Mouse (Mus musculus): ENCODE results near the gene Slc17a1.

Gene Slc17a1

DNA sequence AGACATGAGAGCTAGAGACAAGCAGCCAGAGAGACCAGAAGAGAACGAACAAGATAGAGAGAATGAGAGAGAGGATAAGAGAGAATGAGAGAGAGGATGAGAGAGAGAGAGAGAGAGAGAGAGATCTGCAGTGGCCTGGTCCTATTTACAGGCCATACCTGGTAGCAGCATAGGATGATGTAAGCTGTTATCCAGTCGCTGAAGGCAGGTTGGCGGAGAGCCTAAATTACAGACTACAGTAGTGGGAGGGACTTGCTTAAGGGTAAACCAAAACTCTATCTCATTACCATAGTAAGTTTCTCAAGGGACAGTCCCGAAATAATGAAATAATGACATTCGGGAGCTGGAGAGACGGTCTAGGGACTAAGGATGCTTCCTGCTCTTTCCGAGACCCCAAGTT lies at the start of gene Slc17a1:
TSS of gene Slc17a1 (plus strand) at position 346 of the 400 bp plus-strand sequence.
- no peak for DNase-seq (ENCODE audit: low read depth)

DNA sequence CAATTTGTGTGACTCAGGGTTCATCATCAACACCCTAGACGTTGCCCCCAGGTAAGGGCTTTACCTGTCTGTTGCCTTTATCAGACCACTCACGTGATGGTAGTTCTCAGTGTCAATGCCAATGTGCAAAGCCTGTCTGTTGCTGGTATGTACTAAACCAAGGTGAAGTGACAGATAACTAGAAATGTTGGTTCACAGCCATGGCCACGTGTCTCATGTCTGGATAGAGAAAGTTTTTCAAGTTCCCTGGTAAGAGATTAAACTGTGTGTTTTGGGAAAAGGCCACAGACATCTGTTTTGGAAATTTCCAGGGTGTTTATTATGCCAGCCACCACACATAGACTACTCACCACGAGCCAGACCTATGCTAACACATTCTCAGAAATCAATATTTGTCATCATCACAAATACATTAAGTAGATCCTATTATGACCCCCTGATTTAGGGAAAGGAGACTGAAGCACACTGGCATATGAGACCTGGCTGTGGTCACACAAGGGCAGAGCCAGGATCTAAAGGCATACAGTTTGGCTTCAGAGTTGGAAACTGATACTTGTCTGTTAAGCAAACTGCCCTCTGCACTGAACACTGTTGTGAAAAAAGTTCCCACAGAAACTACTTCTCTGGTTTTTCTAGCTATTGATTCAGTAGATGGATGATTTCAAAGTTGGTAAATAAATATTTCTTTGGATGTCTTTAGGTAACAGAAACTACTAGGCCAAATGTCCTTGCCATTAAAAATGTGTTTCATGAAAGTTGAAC lies 47.2 kb upstream of the Slc17a1 start:
- DNase-seq (ENCODE audit: low read depth), result no peak

DNA sequence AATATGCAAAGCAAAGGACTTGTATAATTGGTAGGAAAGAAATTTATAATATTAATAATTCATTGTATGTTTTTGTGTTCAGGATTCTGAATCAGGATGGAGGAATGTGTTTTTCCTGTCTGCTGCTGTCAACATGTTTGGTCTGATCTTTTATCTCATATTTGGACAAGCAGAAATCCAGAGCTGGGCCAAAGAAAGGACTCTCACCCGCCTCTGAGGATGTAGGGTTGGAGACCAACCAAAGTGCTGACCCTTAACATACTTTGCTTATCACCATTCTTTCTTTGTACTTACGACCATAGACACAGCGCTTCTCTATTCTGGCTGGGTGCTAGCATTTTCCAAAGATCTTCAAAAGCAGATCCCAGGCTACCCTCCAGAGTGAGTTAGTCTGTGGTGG lies 45.3 kb upstream of the Slc17a1 start:
- no peak for DNase-seq (ENCODE audit: low read depth)

DNA sequence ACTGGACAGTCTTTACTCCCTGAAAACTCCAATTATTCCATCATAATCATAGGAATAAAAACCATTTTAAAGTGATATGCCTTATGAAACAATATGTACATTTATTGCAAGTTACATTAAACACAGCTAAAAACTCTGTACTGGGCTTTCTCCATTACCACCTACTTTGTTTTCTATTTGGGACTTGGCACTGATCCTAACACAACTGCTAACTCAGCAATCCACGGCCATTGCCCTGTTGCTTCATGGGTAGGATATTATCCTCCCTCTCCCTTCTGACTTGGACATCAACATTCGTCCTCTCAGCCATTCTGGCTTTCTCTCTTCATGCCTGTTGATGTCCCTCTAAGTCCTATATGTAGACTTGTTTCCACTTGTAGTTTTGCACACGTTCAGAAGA lies 40.9 kb upstream of the Slc17a1 start:
- no peak for DNase-seq (ENCODE audit: low read depth)

DNA sequence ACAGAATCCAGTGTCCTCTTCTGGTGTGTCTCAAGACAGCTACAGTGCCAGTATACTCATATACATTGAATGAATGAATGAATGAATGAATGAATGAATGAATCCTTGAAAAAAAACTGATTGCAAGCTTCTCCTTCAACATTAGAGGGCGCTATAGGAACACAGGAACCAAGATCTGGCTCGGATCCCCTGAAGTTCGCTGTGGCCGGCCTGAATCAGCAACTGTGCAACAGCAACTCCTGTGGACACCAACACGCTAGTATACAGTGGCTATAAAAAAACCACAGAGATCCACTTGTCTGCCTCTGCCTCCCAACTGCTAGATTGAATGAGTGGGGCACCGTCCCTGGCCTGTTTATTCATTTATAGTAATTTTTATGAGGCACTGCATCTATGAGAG lies 34.5 kb upstream of the Slc17a1 start:
- DNase-seq (ENCODE audit: low read depth), result peak; percentile 8

DNA sequence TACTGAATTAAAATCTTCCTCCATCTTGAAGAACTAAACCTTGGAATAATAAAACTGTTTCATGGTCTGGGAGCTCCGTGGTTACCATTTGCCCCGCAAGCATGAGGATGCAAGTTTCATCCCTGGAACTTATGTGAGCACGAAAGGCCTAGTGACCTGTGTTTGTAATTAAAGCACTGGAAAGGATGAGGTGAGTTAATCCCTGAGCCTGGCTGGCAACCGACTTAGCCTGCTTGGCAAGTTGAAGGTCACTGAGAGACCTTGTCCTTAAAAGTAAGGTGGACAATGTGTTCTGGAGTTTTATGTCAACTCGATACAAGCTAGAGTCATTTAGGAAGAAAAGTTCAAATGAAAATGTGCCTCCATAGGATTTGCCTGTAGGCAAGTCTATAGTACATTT lies 32.7 kb upstream of the Slc17a1 start:
- no peak for DNase-seq (ENCODE audit: low read depth)

DNA sequence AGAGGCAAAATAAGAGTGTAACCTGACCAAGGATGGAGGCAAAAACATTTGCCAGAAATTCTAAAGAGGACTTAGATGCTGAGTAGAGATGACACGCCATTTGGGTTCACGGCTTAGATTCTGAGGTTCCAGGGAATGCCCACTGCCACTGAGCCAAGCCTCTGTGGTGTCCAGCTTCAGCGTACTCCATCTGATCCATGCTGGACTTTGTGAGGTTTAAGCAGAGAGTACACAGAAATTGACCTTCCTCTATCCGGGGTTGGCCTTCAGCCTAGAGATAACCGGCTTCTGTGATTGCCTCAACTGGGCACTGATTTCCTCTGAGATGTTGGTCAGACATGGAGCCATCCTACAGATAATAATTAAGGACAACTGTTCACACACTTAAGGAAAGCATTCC lies 30.9 kb upstream of the Slc17a1 start:
- no peak for DNase-seq (ENCODE audit: low read depth)

DNA sequence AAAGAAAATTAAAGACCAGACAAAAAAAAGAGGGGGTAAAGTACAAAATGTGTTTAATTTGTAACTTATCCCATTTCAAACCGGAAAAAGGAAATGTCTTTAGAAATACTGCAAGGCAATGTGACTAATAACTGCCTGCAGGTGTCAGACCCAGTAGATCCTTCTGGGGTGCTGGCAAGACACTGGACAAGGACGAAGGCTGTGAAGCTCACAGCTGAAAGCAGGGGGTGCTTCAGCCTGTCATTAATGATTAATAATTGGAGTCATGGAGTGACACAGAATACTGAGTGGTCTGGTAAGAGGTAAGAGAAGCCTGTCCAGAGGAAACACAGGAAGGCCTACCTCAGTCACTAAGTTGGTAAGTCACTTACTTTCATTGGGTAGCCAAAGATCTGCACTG lies 28.2 kb upstream of the Slc17a1 start, which contains the start of gene Slc17a3:
TSS of gene Slc17a3 (plus strand) at position 127 of the 400 bp plus-strand sequence.
- no peak for DNase-seq (ENCODE audit: low read depth)

DNA sequence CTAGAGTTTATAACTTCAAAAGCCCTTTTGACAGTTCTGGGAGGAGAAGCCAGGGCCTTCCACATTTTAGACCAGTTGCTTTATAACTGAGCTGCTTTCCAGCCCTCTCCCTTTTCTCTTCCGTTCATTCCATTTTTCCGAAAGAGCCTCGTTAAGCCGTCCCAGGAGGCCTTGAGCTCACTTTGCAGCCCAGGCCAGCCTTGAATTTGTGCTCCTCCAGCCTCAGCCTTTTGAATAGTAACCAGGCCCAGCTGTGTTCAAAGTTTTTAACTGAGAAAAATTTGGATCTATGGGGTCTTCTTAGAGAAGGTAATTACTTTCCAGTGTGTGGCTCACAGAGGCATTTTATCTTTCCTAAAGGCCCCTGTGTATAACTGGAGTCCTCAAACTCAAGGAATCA lies 21.7 kb upstream of the Slc17a1 start:
- no peak for DNase-seq (ENCODE audit: low read depth)

DNA sequence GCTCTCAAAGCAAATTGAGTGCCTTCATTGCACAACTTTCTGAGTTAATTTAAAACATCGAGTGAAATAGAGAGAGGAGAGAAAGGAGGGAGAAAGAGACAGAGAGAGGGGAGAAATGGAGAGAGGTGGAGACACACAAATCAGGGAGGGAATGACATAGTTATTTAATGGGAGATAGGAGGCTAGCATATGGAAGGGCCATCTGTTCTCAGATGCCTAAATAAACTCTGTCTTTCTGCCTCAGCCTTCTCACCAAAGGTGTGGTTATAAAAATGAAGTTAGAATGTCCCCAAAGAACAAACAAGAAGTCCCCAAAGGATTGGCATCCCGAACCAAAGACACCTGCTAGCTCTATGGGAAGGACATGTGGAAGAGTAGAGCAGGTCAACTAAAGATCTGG lies 18.3 kb upstream of the Slc17a1 start:
- no peak for DNase-seq (ENCODE audit: low read depth)

DNA sequence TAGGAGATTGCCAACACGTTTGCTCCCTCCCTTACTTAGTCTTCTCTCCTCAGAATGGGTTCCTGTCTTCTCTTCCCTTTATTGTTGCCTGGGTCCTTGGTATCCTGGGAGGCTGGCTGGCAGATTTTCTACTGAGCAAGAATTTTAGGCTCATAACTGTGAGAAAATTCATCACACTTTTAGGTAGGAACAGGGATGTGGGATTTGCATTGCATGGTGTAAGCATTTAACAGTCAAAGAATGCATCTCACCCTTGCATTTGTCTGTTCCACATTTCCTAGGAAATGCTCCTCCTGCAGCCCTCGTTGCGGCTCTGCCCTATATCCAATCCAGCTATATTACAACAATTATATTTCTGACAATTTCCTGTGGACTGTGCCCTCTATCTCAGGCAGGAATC lies 11.1 kb upstream of the Slc17a1 start:
- DNase-seq (ENCODE audit: low read depth), result no peak

DNA sequence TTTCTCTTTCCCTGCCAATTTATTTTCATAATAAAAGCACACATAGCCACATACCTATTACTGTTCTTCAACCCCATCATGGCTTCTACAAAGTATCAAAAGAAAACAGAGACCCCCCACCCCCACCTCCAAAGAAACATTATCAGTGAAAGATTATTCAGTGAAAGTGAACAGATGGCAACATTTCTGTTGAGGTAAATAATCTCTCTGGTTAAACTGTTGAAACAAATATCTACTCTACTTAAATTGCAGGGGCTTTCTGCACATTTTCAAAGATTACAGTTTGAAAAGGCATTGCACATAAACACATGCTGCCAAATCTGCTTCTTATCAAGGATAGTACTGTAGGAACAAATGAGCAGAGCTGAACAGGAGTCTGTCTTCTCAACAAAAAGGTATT lies 5.7 kb upstream of the Slc17a1 start:
- DNase-seq (ENCODE audit: low read depth), result no peak

DNA sequence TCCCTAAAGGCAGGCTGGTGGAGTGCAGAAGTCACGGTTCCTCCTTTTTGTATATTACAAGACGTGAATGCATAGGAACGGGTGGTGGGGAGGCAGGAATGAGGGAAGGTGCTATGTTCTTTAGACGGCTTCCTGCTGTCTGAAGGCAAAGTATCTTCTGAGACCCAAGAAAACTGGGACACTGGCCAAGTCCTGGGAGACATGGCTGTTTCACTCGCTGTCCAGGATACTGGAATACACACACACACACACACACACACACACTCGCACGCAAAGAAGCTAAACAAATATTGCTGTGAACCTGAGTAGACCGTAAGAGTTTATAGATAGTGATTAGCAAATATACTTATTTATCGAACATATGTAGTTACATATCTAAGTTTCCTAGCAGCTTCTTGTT lies 2.8 kb upstream of the Slc17a1 start:
- DNase-seq (ENCODE audit: low read depth), result no peak

DNA sequence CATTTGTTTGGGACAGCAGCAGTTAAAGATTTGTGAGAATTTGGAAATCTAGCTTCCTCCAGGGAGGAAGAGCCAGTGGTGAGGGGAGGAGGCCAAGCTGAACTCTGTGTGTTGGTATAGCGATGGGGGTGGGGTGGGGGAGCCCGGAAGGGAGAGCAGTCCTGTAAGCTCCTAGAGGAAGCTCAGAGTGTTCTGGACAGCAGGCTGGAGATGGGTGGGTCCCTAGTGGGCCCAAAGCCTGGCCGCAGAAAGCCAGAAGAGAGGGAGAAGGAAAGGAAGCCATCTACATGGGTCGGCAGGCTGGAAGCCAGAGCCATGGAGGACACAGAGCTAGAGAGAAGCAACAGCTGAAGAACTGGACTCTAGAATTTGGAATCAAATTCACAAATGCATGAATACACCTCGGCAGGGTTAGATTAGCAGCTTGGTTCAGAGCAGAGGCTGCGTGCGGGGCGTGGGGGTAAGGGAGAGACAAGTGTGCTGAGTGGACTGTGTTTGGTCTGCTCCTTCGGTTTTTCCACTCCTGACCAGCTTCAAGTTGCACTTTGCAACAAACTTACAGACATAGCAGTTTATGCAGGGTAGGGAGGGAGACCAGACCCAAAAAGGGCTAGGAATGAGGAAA lies 1.4 kb upstream of the Slc17a1 start:
- no peak for DNase-seq (ENCODE audit: low read depth)

DNA sequence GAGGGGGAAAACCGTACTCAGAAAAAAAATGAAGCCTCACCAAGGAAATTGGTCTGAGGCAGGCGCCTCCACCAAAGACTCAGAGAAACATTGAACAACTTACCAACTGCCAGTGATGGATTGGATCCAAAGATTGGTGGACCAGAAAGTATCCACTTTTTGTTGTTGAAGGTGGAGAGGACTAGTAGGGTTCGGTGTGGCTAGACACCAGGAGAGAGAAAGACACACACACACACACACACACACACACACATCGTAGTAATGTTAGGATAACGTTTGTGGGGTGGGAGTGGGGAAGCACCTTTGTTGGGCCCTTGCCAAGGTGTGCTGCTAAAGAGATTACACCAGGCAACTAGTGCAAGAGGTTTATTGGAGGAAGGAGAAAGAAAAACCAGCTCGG lies 550 bp upstream of the Slc17a1 start:
- DNase-seq (ENCODE audit: low read depth), result no peak

DNA sequence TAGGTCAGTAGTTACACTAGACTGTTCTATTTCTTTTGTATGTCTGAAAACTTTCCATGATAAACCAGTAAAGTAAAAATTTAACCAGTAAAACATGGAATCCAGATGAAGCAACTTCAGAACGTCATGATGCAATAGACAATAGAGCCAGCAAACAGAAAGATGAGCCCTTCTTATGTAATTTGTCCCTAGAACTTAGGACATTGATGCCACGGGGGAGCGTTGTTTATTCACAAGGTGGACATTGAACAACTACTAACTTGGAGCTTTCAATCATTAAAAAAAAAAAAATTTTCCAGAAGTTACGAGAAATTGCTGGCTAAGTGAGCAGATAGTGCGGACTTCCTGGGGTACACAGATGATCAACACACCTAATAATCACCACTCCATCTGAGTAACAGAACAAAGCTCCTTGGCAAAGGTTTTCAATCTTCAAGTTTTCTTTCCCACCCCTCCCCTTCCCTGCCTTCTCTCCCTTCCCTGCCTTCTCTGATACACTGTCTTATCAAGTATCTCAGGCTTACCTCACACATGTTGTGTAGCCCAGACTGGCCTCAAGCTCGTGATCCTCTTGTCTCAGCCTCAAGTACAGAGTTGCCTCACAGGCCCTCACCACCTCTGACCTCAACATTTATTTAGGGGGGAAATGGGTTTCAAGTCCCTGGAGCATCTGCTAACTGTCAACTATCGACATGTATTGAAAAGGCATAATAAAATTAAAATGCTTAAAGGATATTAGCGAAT lies 1.4 kb downstream of the Slc17a1 start:
- DNase-seq (ENCODE audit: low read depth), result no peak

DNA sequence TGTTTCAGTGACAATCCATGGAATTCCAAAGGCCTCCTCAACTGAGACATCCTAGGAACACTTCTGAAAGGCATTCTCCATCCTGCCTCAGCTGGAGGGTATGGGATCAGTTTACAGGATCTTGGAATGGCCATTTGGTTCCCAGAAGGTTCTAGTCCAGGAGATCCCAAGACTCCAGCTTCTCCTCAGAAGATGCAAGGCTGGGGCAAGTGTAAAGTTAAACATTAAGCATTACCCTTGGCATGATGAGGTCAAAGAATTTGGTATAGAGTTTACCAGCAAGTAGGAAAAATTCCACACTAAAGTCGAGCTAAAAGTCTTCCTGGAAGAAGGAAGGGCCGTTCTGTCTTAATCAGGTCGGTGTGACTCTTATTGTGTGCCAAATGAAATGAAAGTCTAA lies 2.4 kb downstream of the Slc17a1 start:
- DNase-seq (ENCODE audit: low read depth), result no peak

DNA sequence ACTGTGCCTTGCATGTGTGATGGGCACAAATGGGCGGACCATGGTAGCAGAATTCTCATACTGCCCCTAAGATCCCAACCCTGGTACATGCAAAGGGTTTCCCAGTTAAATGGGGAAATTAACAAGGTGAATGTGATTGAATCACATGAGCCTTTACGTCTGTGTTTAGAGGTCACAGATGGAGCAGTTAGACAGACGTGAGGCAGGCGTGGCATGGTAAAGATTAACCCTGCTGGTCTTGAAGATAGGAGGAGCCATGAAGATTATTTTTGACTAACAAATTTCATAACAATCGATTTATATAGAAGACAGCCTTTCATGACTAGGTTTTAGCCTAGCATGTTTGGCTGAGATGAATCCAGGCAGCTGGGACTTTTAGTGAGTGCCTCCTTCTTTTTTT lies 5.6 kb downstream of the Slc17a1 start:
- no peak for DNase-seq (ENCODE audit: low read depth)

DNA sequence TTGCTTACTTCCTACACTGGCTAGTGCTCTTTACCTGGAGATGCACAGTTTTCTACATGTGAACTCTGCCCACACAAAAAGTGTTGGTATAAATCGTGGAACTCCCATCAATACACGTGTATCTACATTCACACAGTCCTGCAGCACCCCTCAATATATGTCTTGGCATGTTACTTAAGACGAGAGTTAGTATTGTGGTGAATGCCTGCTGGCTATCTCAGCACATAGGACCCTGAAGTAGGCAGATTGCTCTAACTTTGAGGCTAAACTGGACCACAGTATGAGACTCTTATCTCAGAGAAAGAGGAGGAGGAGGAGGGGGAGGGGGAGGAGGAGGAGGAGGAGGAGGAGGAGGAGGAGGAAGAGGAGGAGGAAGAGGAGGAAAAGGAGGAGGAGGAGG lies 11.6 kb downstream of the Slc17a1 start:
- no peak for DNase-seq (ENCODE audit: low read depth)

DNA sequence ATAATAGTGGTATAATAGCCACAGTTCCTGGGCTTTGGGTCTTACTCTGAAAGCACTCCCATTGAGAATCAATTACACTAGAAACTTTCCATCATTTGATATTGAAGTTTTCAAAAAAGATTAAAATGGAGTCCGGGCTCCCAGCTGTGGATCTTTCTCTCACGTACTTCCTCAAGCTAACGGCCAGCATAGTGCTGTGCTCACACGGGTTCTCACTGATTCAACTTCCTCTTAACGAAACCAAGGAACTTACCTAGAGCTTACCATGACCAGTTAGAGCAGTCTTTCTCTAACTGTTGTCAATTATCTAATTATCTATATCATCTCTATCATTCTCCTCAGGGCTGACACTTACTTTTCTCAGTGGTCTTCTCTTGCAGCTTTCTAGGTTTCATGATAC lies 12.1 kb downstream of the Slc17a1 start:
- no peak for DNase-seq (ENCODE audit: low read depth)

DNA sequence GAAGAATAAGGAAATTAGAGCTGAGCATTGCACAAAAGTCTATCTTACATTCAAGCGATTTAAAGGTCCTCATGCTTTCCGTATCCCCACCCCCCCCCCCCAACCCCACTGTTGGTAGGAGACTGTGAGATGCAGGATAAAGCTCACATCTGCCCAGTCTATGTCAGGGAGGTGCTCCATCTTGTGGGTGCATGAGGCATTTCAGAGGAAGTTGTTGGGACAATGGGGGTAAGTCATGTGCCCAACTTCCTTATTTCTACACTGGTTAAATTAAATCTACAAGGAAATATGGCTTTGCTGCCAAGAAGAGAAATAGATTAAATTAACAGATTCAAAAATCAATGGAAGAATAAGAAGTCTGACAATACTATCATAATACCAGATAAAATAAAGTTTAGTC lies 18.0 kb downstream of the Slc17a1 start:
- DNase-seq (ENCODE audit: low read depth), result no peak

DNA sequence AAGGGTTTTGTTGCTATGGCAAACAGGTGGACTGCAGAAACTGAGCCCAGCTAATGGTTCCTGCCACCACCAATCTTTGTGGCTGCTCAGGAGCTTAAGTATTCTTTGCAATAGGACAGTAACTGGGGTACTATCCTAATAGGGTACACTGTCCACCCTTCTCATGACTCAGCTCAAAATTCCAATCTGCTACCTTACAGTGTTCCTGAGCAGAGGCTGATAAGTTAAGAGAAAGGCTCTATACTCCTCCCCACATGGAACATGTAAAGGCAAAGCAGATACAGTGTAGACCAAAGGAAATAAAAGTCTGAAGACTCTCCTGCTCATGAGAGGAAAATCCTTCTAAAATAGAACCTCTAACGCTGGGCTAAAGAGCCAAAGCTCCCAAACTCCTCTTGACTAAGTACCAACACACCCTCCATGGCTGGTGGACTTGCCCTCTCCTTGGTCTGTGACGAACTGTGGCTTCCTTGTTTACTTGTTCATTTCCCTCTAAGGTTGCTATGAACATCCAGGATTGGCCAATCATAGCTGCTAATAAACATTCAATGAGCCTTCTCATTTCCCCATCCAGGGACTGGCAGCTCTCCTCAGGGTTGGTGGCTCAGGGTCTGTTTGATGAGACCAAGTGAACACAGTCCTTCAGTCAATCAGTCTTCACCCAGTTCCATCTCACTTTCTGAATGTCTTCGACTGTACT lies 19.6 kb downstream of the Slc17a1 start:
- no peak for DNase-seq (ENCODE audit: low read depth)

All from fibroblast of lung, adult 2 months (primary cell).